Mouse (Mus musculus) hindbrain, embryonic 16.5 days (tissue): ENCODE results near the gene Gm10324. TPM values are rescaled to one million over a fixed set of nuclear protein-coding genes. Genes with fewer than 3 reads are reported as not detected.
"Not testable (repeated sequence)": the region's sequence is repeated elsewhere in the genome, so short reads cannot be mapped to it uniquely, and the experiment has no call there.

Experiments used
- ATAC-seq: fragments of 200-750 bp; cut with Nextera tagmentation; 2 replicates; pipeline ENCODE4 v1.8.0; 2017; ENCODE audit warnings: moderate TSS enrichment, moderate library complexity
- H3K27ac ChIP-seq: fragments of 300-500 bp; sonication (generic); 2 replicates; pipeline ENCODE4 v1.5.1; 2014; ENCODE audit warnings: low read depth, mild to moderate bottlenecking, control low read depth, low read length, moderate library complexity
- H3K27me3 ChIP-seq: fragments of 300-500 bp; sonication (generic); replicated peaks from 2 replicates; pipeline ENCODE4 v1.6.1; 2014; ENCODE audit warnings: low read length; ENCODE audit not compliant: control insufficient read depth, insufficient read depth
- H3K36me3 ChIP-seq: fragments of 300-500 bp; sonication (generic); 2 replicates; pipeline ENCODE4 v1.6.1; 2014; ENCODE audit warnings: mild to moderate bottlenecking, low read length, moderate library complexity, mixed read lengths; ENCODE audit not compliant: control insufficient read depth, insufficient read depth
- H3K4me1 ChIP-seq: fragments of 300-500 bp; sonication (generic); 2 replicates; pipeline ENCODE4 v1.6.1; 2014; ENCODE audit warnings: low read depth, low read length; ENCODE audit not compliant: control insufficient read depth, insufficient read depth
- H3K4me2 ChIP-seq: fragments of 300-500 bp; sonication (generic); 2 replicates; pipeline ENCODE4 v1.6.1; 2014; ENCODE audit warnings: mild to moderate bottlenecking, low read length, control low read depth, moderate library complexity
- H3K4me3 ChIP-seq: fragments of 300-500 bp; sonication (generic); 2 replicates; pipeline ENCODE4 v1.5.1; 2014; ENCODE audit warnings: mild to moderate bottlenecking, low read length, control low read depth, moderate library complexity
- H3K9ac ChIP-seq: fragments of 300-500 bp; sonication (generic); 2 replicates; pipeline ENCODE4 v1.6.1; 2014; ENCODE audit warnings: low read depth, mild to moderate bottlenecking, control low read depth, low read length, moderate library complexity
- H3K9me3 ChIP-seq: fragments of 300-500 bp; sonication (generic); 2 replicates; pipeline ENCODE4 v1.6.1; 2014; ENCODE audit warnings: mild to moderate bottlenecking, low read length, moderate library complexity; ENCODE audit not compliant: control insufficient read depth
- WGBS: fragments of 180-500 bp; shearing (Covaris S2); extraction: QIAGEN DNeasy Blood & Tissue Kit; methylation state at CpG from one replicate; pipeline ENCODE4 v1.1.7; 2014; 5-methylcytosine and 5-hydroxymethylcytosine counted together
- polyA plus RNA-seq: library from polyadenylated mRNA; unstranded; fragments of >200 nt; fragmentation: Nextera tagmentation; extraction: Ambion mirVana; gene quantifications from 2 replicates; pipeline ENCODE4 v1.2.1, GENCODE M21; 2015

Gm10324 gene
- not detected in 2 replicates for polyA plus RNA-seq

DNA sequence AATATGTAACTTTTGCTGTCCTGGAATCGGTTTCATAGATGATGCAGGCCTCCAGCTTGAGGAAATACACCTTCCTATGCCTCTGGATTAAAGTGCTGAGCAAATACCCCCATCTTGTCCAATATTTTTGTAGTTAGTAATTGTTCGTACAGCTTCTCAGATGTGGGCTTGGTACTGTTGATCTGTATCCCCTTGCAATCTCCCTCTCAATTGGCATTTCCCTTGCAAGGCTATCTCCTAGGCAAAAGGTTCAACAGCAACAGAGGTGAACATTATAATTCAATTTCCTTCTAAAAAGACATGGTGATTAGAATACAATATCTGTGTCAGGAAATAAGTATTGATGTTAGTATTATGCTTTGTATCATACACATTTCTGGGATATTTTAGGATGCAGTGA lies at the start of gene Gm10324:
Gene Gm10324, plus strand, starts transcription at position 301 of the 400 bp plus-strand sequence.
- H3K36me3 ChIP-seq, H3K27me3 ChIP-seq, H3K4me1 ChIP-seq, H3K27ac ChIP-seq, ATAC-seq, H3K9ac ChIP-seq, H3K9me3 ChIP-seq, H3K4me2 ChIP-seq, H3K4me3 ChIP-seq: not testable (repeated sequence)
- no CpG with 5 or more reads among the region's 2 CpGs for WGBS

Other genes starting within 250 kb of the Gm10324 start
- gene Gm10772, start 108.0 kb downstream of the Gm10324 start, polyA plus RNA-seq: not detected in 2 replicates